Mouse (Mus musculus): Measurements from ENCODE around the gene Slc48a1.

The Slc48a1 gene

GRCm38 (mm10) chr15:97825941-97826587 is 47.7 kb downstream of the Slc48a1 start:
- no peak for DNase-seq (ENCODE audit: low read depth, low spot score)

- no peak for DNase-seq (ENCODE audit: low read depth, low spot score)
These were observed 48.4 kb downstream of the Slc48a1 start for GRCm38 (mm10) chr15:97826588-97827261.

GRCm38 (mm10) chr15:97827401-97827800 is 49.1 kb downstream of the Slc48a1 start:
- DNase-seq (ENCODE audit: low read depth, low spot score) = no peak

- no peak for DNase-seq (ENCODE audit: low read depth, low spot score)
These were observed 50.0 kb downstream of the Slc48a1 start for GRCm38 (mm10) chr15:97828221-97828842.

DNA sequence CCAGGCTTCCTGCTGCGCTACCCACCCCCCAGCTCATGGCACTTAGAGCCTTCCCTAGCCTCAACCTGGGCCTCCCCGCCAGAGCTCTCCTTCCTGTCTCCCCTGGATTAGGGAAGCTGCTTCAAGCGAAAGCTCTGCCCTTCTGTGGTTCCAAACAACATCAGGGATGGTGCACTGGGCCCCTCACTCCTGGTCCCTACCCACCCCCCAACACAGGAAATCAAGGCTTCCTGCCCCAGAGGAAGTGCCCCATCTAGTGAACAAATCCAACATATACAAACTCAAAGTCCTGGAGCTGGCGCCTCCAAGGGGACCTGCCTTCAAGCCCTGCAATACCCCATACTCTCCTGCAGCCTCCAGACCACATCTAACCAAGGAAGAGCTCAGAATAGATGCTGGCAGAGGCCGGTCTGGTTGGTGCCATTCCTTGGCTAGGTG is 50.6 kb downstream of the Slc48a1 start:
- DNase-seq (ENCODE audit: low read depth, low spot score) = no peak

DNA sequence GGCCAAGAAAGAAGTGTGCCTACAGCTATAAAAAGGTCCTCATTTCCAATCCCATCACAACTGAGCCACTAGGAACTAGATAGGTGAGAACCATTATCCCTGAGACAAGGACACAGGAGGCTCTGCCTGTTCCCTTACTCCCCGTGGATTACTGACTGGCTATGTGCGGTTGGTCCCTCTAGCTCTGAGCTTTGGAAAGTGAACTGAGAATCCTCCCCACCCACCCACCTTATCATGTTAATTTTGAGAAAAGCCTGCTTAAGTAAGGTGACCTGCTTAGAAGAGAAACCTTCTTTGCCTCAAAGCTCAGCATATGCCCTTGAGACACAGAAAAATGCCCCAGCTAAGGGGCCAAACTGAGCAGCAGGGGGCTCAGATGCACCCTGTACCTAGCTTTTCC is 51.1 kb downstream of the Slc48a1 start:
- no peak for DNase-seq (ENCODE audit: low read depth, low spot score)

DNA sequence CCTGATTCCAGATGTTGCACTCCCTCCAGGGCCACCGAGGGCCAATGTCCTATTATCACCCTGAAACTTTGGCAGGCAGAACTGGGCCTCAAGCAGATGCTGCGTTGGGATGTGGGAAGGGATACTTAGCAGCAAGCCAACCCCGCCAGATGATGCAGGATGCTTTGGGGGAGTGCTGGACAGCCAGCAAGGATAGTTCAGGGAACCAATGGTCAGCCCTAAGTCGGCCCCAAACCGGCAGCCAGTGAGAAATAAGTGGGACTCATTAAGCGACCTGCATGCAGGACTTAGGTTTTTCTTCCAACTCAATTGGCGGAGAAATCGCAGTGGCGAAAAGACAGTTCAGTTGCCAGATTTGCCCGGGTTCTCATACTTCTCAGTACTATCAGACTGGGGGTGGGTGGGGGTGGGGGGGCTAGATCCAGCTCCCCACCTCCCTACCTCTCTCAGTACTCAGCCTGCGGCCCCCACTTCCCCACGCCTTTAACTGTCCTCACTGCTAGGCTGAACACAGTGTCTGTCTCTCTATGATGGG is 52.0 kb downstream of the Slc48a1 start:
- no peak for DNase-seq (ENCODE audit: low read depth, low spot score)

DNA sequence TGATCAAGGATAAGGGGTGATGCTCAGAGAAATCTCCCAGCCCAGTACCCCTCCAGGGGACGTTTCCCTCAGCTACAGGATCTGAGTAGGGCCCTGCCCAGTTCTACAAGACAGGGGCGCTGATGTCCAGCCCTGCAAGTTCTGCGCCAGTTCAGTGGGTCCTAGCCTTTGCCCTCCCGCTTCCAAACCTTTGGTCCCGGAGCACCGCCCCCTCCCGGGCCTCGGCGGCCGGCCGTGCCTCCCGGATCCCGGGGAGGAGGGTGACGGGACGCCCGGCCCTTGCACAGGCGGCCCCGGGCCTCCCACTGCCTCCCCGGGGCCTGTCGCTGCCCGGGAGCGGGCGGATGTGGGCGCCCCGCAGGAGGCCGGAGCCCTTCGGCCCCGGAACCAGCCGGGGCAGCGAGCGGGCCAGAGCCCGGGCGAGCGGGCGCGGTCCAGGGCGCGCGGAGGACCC is 52.5 kb downstream of the Slc48a1 start:
- DNase-seq (ENCODE audit: low read depth, low spot score) = no peak

- DNase-seq (ENCODE audit: low read depth, low spot score) = peak; percentile 51
These were observed 53.1 kb downstream of the Slc48a1 start for GRCm38 (mm10) chr15:97831242-97831986.

DNA sequence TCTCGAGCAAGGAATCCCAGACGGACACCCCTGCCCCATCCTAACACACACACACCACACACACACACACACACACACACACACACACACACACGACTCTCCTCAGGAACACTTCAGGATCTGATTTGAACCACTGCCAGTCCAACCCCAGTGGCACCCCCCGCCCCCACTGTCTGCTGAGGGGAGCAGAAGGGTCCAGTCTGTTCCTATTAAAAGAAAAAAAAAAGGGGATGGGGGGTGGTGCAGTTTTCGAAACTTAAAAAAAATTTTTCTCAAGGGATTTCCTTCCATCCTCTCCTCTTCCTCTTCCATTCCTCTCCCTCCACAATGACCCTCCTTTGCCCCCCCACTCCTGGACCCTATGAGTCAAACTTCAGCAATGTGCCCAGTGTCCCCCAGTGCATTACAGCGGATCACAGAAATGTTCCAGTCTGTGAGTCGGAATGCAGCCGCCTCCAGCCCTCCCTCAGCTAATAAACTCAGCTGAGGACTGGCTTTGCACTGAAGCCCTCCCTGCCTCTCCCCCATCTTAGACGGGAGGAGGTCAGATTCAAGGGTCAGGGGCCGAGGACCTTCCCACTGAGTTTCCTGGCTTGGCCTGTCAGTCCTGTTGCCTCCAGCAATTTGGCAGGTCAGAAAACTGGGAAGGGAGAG is 53.8 kb downstream of the Slc48a1 start:
- no peak for DNase-seq (ENCODE audit: low read depth, low spot score)

DNA sequence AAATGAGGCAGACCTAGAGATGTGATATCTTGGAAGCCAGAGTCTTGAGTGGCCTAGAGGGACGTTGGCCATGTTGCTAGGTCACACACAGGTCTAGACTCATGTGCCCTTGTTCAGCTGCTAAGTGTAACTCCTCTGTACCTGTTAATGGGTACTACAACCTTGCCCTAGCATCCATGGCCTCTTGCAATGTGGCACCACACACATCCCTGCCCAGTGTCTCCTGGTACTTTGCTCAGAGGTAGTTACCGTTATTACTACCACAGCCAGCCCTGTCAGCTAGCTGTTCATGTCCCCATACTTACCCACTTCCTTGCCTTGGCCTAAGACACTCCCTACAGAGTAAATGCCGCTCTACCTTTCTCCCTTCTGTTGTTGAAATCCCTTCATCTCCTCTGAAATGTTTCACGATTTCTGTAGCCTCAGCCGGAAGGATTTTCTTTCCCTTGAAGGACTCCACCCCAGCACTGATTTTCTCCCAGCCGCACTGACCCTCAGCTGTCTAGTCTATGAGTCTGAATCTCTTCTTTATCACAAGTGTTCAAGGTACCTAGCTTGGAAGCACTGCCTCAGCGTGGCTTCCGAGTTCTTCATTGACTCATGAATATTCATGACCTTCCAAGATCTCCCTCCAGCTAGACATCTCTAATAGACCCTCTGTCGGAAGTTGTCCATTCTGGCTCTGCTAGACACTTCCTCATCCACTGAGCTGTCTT is 54.6 kb downstream of the Slc48a1 start:
- DNase-seq (ENCODE audit: low read depth, low spot score) = no peak

- DNase-seq (ENCODE audit: low read depth, low spot score) = no peak
These were observed 58.0 kb downstream of the Slc48a1 start for GRCm38 (mm10) chr15:97836153-97836893.

- DNase-seq (ENCODE audit: low read depth, low spot score) = no peak
These were observed 58.6 kb downstream of the Slc48a1 start for GRCm38 (mm10) chr15:97836894-97837247.

DNA sequence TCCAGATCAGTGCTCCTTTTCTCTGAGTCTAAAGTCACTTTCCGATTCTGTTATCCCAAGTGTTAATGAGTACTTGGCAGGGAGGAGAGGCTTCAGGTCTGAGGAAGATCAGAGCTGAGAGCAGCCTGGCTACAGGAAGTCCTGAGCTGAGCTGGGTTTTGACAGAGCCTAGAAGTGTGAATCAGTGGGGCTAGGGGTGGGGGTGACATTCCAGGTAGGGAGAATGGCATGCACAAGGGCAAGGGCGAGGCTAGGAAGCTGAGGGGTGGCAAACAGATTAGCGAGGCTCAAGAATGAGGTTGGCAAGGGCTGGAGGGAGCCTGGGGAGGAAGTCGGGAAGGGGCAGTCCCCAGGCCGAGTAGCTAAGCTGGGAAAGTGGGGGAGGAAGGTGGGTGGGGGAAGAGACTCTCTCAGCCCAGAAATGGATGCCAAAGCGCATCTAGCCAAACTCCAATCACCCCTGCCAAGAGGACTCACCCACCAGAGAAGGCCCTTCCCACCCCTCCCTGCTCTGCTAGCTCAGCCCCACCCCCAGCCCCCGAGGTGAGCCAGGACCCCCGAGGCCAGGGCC is 59.3 kb downstream of the Slc48a1 start:
- DNase-seq (ENCODE audit: low read depth, low spot score) = no peak

DNA sequence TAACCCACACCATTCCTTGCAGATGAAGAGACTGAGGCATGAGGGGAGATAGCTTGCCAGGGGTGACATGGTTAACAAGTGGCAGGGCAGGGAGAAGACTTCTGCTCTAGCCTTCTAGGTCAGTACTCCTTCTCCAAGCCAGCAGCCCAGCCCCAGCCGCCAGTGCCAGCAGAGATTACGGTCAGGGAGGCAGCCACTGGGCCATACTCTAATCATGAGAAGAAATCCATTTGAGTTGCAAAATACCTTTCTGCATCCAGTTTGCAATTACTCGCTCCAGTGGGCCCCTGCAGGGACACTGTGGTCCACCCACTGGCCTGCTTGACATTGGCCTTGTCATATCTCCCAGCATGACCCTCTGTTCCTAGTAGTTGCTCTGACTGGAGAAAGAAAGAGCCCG is 60.1 kb downstream of the Slc48a1 start:
- DNase-seq (ENCODE audit: low read depth, low spot score) = no peak

GRCm38 (mm10) chr15:97839012-97839411 is 60.7 kb downstream of the Slc48a1 start:
- DNase-seq (ENCODE audit: low read depth, low spot score) = no peak

- no peak for DNase-seq (ENCODE audit: low read depth, low spot score)
These were observed 61.2 kb downstream of the Slc48a1 start for GRCm38 (mm10) chr15:97839473-97839872.

GRCm38 (mm10) chr15:97839991-97840455 is 61.7 kb downstream of the Slc48a1 start:
- DNase-seq (ENCODE audit: low read depth, low spot score) = no peak

GRCm38 (mm10) chr15:97840781-97841180 is 62.5 kb downstream of the Slc48a1 start:
- no peak for DNase-seq (ENCODE audit: low read depth, low spot score)

- DNase-seq (ENCODE audit: low read depth, low spot score) = no peak
These were observed 63.1 kb downstream of the Slc48a1 start for GRCm38 (mm10) chr15:97841383-97841782.

All from brain, embryonic 18.5 days (tissue).